Mouse (Mus musculus) kidney, embryonic 16.5 days (tissue): ENCODE data around the gene Lrrc59. TPM values are rescaled to one million over a fixed set of nuclear protein-coding genes. Genes with fewer than 3 reads are reported as not detected.

Source experiments
- ATAC-seq: fragments of 200-750 bp; cut with Nextera tagmentation; 2 replicates; pipeline ENCODE4 v1.8.0; 2017; ENCODE audit warnings: moderate TSS enrichment; ENCODE audit not compliant: low FRiP score, low TSS enrichment
- H3K27ac ChIP-seq: fragments of 300-500 bp; sonication (generic); 2 replicates; pipeline ENCODE4 v1.5.1; 2014; ENCODE audit warnings: low read length
- H3K27me3 ChIP-seq: fragments of 300-500 bp; sonication (generic); 2 replicates; pipeline ENCODE4 v1.6.1; 2014; ENCODE audit warnings: low read length, control low read depth, mixed read lengths; ENCODE audit not compliant: insufficient read depth
- H3K36me3 ChIP-seq: fragments of 300-500 bp; sonication (generic); 2 replicates; pipeline ENCODE4 v1.6.1; 2014; ENCODE audit warnings: low read length, control low read depth, mixed read lengths; ENCODE audit not compliant: insufficient read depth
- H3K4me1 ChIP-seq: fragments of 300-500 bp; sonication (generic); 2 replicates; pipeline ENCODE4 v1.6.1; 2014; ENCODE audit warnings: low read length, control low read depth, mixed read lengths; ENCODE audit not compliant: insufficient read depth
- H3K4me2 ChIP-seq: fragments of 300-500 bp; sonication (generic); replicated peaks from 2 replicates; pipeline ENCODE4 v1.6.1; 2014; ENCODE audit warnings: low read depth, low read length
- H3K4me3 ChIP-seq: fragments of 300-500 bp; sonication (generic); 2 replicates; pipeline ENCODE4 v1.5.1; 2014; ENCODE audit warnings: mild to moderate bottlenecking, low read length
- H3K9ac ChIP-seq: fragments of 300-500 bp; sonication (generic); replicated peaks from 2 replicates; pipeline ENCODE4 v1.6.1; 2014; ENCODE audit warnings: low read length
- H3K9me3 ChIP-seq: fragments of 300-500 bp; sonication (generic); 2 replicates; pipeline ENCODE4 v1.6.1; 2016; ENCODE audit warnings: low read length, control low read depth
- WGBS: fragments of 180-500 bp; shearing (Covaris S2); extraction: QIAGEN DNeasy Blood & Tissue Kit; methylation state at CpG from one replicate; pipeline ENCODE4 v1.1.7; 2014; 5-methylcytosine and 5-hydroxymethylcytosine counted together
- polyA plus RNA-seq: library from polyadenylated mRNA; unstranded; fragments of >200 nt; fragmentation: Nextera tagmentation; extraction: Ambion mirVana; gene quantifications from 2 replicates; pipeline ENCODE4 v1.2.1, GENCODE M21; 2015

The Lrrc59 gene
- polyA plus RNA-seq, 1 experiment from 2014 or later = 218 TPM

GRCm38 (mm10) chr11:94602356-94602955 lies 27.1 kb upstream of the Lrrc59 start:
- Histone ChIP-seq H3K9ac (peak overlapping the region; percentile 76), H3K4me3 (peak overlapping the region; percentile 62), H3K27me3 (no peaks in the 10 kb centered on the region), H3K4me1 (peaks cover 22% of the 10 kb centered on the region), H3K36me3 (no peaks in the 10 kb centered on the region), H3K4me2 (peak overlapping the region; percentile 71), H3K9me3 (no peaks in the 10 kb centered on the region), H3K27ac (peak overlapping the region; percentile 52)
- WGBS = 69% methylated on average over 10 of the region's 11 CpGs
- ATAC-seq = peak; percentile 3; the same call in 1 of the 2 replicates

- Histone ChIP-seq H3K27me3 (no peaks in the 10 kb centered on the region), H3K27ac (no peak overlapping the region; the same call in 1 of the 2 replicates), H3K4me1 (no peaks in the 10 kb centered on the region), H3K4me3 (no peak overlapping the region), H3K9me3 (no peaks in the 10 kb centered on the region), H3K36me3 (no peaks in the 10 kb centered on the region), H3K4me2 (no peak overlapping the region), H3K9ac (no peak overlapping the region)
- no peak for ATAC-seq
- WGBS = 72% methylated on average over 4 of the region's 4 CpGs
These were observed 18.5 kb upstream of the Lrrc59 start for GRCm38 (mm10) chr11:94610744-94611740.

- H3K9me3 ChIP-seq = 0 out of 2 replicates have a peak, but pooled peaks cover 2% of the 10 kb centered on the region
- 77% methylated on average over 4 of the region's 4 CpGs for WGBS
- no peak overlapping the region for H3K4me3 ChIP-seq
- no peaks in the 10 kb centered on the region for H3K36me3 ChIP-seq
- ATAC-seq = no peak
- no peak overlapping the region for H3K9ac ChIP-seq
- H3K4me2 ChIP-seq = no peak overlapping the region
- no peak overlapping the region for H3K27ac ChIP-seq
- H3K27me3 ChIP-seq = no peaks in the 10 kb centered on the region
- H3K4me1 ChIP-seq = no peaks in the 10 kb centered on the region
These were observed 15.0 kb upstream of the Lrrc59 start for GRCm38 (mm10) chr11:94614603-94615002.

- H3K4me1 ChIP-seq = no peaks in the 10 kb centered on the region
- no peaks in the 10 kb centered on the region for H3K27me3 ChIP-seq
- no peak overlapping the region for H3K9ac ChIP-seq
- no peaks in the 10 kb centered on the region for H3K36me3 ChIP-seq
- no peak overlapping the region for H3K4me3 ChIP-seq
- WGBS = 34% methylated on average over 4 of the region's 4 CpGs
- H3K4me2 ChIP-seq = no peak overlapping the region
- no peak for ATAC-seq
- no peak overlapping the region for H3K27ac ChIP-seq
- 0 out of 2 replicates have a peak, but pooled peaks cover 2% of the 10 kb centered on the region for H3K9me3 ChIP-seq
These were observed 14.1 kb upstream of the Lrrc59 start for GRCm38 (mm10) chr11:94615494-94615893.

- no peaks in the 10 kb centered on the region for H3K27me3 ChIP-seq
- no peak overlapping the region for H3K4me2 ChIP-seq
- ATAC-seq = no peak
- no peak overlapping the region for H3K4me3 ChIP-seq
- no peaks in the 10 kb centered on the region for H3K4me1 ChIP-seq
- no peak overlapping the region for H3K27ac ChIP-seq
- H3K9ac ChIP-seq = no peak overlapping the region
- H3K9me3 ChIP-seq = 0 out of 2 replicates have a peak, but pooled peaks cover 2% of the 10 kb centered on the region
- WGBS = 96% methylated on average over 2 of the region's 2 CpGs
- H3K36me3 ChIP-seq = no peaks in the 10 kb centered on the region
These were observed 11.9 kb upstream of the Lrrc59 start for GRCm38 (mm10) chr11:94617646-94618045.

- no peak for ATAC-seq
- 44% methylated on average over 6 of the region's 6 CpGs for WGBS
- H3K4me1 ChIP-seq = no peaks in the 10 kb centered on the region
- no peak overlapping the region for H3K27ac ChIP-seq
- H3K27me3 ChIP-seq = no peaks in the 10 kb centered on the region
- no peak overlapping the region for H3K4me3 ChIP-seq
- 0 out of 2 replicates have a peak, but pooled peaks cover 2% of the 10 kb centered on the region for H3K9me3 ChIP-seq
- no peak overlapping the region; the same call in 1 of the 2 replicates for H3K9ac ChIP-seq
- H3K36me3 ChIP-seq = no peaks in the 10 kb centered on the region
- H3K4me2 ChIP-seq = no peak overlapping the region
These were observed 8.7 kb upstream of the Lrrc59 start for GRCm38 (mm10) chr11:94620766-94621457.

GRCm38 (mm10) chr11:94621458-94621852 lies 8.1 kb upstream of the Lrrc59 start:
- no peak for ATAC-seq
- no peaks in the 10 kb centered on the region for H3K4me1 ChIP-seq
- 0 out of 2 replicates have a peak, but pooled peaks cover 2% of the 10 kb centered on the region for H3K9me3 ChIP-seq
- no peak overlapping the region for H3K9ac ChIP-seq
- no peak overlapping the region for H3K4me2 ChIP-seq
- H3K27me3 ChIP-seq = no peaks in the 10 kb centered on the region
- no peak overlapping the region for H3K27ac ChIP-seq
- H3K36me3 ChIP-seq = no peaks in the 10 kb centered on the region
- no peak overlapping the region for H3K4me3 ChIP-seq

GRCm38 (mm10) chr11:94622162-94622561 lies 7.4 kb upstream of the Lrrc59 start:
- WGBS = 57% methylated on average over 2 of the region's 2 CpGs
- Histone ChIP-seq H3K9ac (no peak overlapping the region), H3K4me1 (no peaks in the 10 kb centered on the region), H3K27me3 (no peaks in the 10 kb centered on the region), H3K4me3 (no peak overlapping the region), H3K9me3 (no peaks in the 10 kb centered on the region), H3K4me2 (no peak overlapping the region), H3K27ac (no peak overlapping the region), H3K36me3 (no peaks in the 10 kb centered on the region)
- ATAC-seq = no peak

GRCm38 (mm10) chr11:94629884-94630198 lies 274 bp downstream of the Lrrc59 start:
- H3K4me2 ChIP-seq = peak overlapping the region; percentile 85
- ATAC-seq = peak; percentile 78
- H3K4me3 ChIP-seq = peak overlapping the region; percentile 100
- peak overlapping the region; percentile 55; the same call in 1 of the 2 replicates for H3K27ac ChIP-seq
- H3K9ac ChIP-seq = peak overlapping the region; percentile 92
- H3K4me1 ChIP-seq = peaks cover 13% of the 10 kb centered on the region
- H3K36me3 ChIP-seq = peaks cover 19% of the 10 kb centered on the region
- H3K27me3 ChIP-seq = no peaks in the 10 kb centered on the region
- WGBS = 0% methylated on average over 28 of the region's 28 CpGs
- no peaks in the 10 kb centered on the region for H3K9me3 ChIP-seq
